Mouse (Mus musculus): ENCODE measurements at regions not wholly inside any gene's neighbourhood (a gene's known extent, or its start where the extent isn't known, plus 50 kb on each side); places are given as distances from the start of the nearest gene placed in this dataset.
"Not testable (repeated sequence)": the region's sequence is repeated elsewhere in the genome, so short reads cannot be mapped to it uniquely, and the experiment has no call there.

DNA sequence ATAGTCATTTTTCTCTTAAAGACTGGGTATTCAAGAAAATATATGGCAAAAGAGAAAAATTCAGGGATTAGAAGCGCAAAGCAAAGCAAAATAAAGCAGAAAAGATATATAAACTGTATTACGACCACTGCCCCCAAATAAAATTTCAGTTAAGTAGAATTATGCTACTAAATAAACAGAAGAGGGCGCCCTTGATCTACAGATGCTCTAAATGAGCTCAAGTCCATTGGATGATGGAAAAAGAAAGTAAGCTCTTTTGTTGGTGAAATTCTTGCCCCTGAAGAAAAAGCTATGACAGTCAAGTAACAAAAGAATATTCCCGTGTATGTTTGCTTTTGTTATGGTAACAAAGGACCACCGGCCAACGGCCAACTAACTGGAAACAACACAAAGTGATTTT lies 165.5 kb upstream of the Stk26 start:
- H3K4me2 ChIP-seq (replicated peaks), result no peak overlapping the region
- no peak overlapping the region for H3K9ac ChIP-seq
- H3K27ac ChIP-seq, result no peak overlapping the region
- H3K4me1 ChIP-seq, result no peaks in the 10 kb centered on the region
- no peak for ATAC-seq (ENCODE audit: low FRiP score)
- H3K9me3 ChIP-seq (replicated peaks), result no peaks in the 10 kb centered on the region
- H3K27me3 ChIP-seq, result no peaks in the 10 kb centered on the region
- no peak overlapping the region for H3K4me3 ChIP-seq
- 27% methylated on average over 6 of the region's 6 CpGs for WGBS
- H3K36me3 ChIP-seq, result no peaks in the 10 kb centered on the region

DNA sequence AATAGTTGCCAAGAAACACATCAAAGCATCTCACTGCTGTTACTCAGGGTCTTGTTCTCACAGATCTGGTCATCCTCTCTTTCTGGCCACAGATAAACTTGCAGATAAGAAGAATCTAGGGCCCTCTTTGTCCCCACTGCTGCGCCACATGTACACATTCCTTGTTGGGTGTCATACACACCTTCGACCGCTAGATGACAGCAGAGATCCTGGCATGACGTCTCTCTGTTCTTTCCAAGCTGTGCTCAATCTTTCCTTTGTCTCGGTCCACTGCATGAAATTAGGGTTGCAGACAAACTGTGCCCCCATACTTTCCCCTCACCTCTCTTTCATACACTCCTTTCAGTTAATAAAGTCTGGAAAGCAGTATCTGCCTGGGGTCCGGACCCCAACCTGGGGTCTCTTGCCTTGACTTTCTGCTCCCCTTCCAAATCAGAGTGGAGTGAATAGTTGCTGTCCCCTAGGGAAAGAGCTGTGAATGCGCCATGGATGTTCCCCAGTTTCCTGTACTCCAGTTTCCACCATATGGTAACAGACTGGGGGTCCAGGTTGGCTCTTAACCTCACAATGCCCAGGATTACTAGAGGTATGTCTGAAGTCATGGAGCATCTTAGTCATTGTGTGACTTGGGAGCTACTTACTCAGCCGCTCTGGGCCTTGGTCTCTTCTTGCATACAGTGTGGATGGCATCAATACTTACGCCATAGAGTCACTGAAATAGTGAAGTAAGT lies 182.8 kb upstream of the Stk26 start:
- Histone ChIP-seq H3K9me3 (replicated peaks) (no peaks in the 10 kb centered on the region), H3K27me3 (0 out of 2 replicates have a peak, but pooled peaks cover 3% of the 10 kb centered on the region), H3K27ac (no peak overlapping the region), H3K4me3 (no peak overlapping the region), H3K4me2 (replicated peaks) (peak overlapping the region; percentile 22; the same call in 1 of the 2 replicates), H3K36me3 (no peaks in the 10 kb centered on the region), H3K9ac (no peak overlapping the region), H3K4me1 (no peaks in the 10 kb centered on the region)
- 36% methylated on average over 9 of the region's 9 CpGs for WGBS
- peak; percentile 79 for ATAC-seq (ENCODE audit: low FRiP score)

DNA sequence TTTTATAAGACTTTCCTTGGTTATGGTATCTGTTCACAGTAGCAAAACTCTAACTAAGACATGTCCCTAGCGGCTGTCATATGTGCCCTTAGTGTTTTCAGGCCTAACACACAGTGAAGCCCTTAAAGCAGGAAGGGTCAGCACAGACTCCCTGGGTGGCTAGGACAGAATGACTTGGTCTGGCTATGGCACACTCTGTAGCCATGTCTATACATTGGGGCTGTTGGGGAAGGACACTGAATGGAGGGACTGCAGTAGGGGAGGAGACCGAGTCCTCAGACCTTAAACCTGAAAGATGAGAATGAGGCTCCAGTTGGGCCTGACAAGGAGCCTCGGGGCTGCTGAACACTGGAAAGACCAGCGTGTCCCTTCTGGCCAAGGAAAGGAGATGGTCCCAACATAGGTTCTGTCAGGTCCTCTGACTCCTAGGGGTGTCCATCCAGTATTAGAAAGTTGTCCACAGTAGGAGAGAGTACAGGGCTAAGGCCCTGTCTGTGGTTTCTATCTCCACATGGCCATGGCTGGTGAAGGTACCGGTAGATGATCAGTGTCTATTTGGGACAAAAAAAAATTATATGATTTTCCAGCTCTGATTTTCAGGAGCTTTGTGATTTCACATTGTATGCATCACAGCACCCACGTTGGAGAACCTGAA lies 183.5 kb upstream of the Stk26 start:
- WGBS, result 78% methylated on average over 6 of the region's 6 CpGs
- no peak overlapping the region for H3K9ac ChIP-seq
- H3K4me1 ChIP-seq, result no peaks in the 10 kb centered on the region
- H3K27ac ChIP-seq, result no peak overlapping the region
- no peak overlapping the region for H3K4me3 ChIP-seq
- peak; percentile 48; the same call in 1 of the 2 replicates for ATAC-seq (ENCODE audit: low FRiP score)
- no peaks in the 10 kb centered on the region for H3K36me3 ChIP-seq
- 0 out of 2 replicates have a peak, but pooled peaks cover 3% of the 10 kb centered on the region for H3K27me3 ChIP-seq
- H3K4me2 ChIP-seq (replicated peaks), result no peak overlapping the region
- no peaks in the 10 kb centered on the region for H3K9me3 ChIP-seq (replicated peaks)

DNA sequence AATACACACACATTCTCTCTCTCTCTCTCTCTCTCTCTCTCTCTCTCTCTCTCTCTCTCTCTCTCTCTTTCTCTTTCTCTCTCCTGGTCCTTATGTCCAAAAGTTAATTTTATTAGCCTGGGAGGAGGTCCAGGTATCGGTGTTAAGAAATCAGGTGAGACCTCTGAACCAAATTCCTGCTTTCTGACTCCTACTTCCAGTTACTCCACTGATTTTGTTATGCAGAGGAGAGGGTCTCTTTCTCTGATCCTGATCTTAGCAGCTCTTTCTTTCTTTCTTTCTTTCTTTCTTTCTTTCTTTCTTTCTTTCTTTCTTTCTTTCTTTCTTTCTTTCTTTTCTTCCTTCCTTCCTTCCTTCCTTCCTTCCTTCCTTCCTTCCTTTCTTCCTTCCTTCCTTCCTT lies 185.5 kb upstream of the Stk26 start:
- 88% methylated on average over 1 of the region's 1 CpGs for WGBS
- not testable (repeated sequence) for H3K27me3 ChIP-seq; H3K4me2 ChIP-seq (replicated peaks); H3K36me3 ChIP-seq; H3K4me3 ChIP-seq; H3K9me3 ChIP-seq (replicated peaks); ATAC-seq (ENCODE audit: low FRiP score); H3K27ac ChIP-seq; H3K9ac ChIP-seq; H3K4me1 ChIP-seq

DNA sequence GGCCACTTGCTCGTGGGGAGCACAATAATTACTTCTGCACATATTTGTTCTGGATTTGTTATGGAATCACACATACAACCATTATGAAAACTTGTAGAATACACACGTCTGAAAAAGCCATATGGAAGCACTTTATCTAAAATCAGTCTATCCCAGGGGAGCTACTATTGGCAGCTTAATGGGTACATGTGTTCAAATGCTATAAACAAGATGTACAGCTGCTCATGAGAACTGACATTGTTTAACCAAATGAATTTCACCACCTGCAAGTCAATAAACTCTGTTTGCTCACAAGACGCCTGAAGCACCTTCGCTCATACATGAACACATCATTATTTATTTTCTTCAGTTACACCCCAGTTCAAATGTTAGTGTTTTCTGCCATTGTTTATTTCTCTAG lies 199.5 kb upstream of the Stk26 start:
- no peaks in the 10 kb centered on the region for H3K36me3 ChIP-seq
- no peak overlapping the region for H3K9ac ChIP-seq
- H3K4me1 ChIP-seq, result no peaks in the 10 kb centered on the region
- H3K9me3 ChIP-seq (replicated peaks), result no peaks in the 10 kb centered on the region
- H3K27me3 ChIP-seq, result peaks cover 3% of the 10 kb centered on the region; the same call in 1 of the 2 replicates
- WGBS, result 60% methylated on average over 4 of the region's 4 CpGs
- H3K27ac ChIP-seq, result no peak overlapping the region
- H3K4me2 ChIP-seq (replicated peaks), result no peak overlapping the region
- H3K4me3 ChIP-seq, result no peak overlapping the region
- ATAC-seq (ENCODE audit: low FRiP score), result no peak

DNA sequence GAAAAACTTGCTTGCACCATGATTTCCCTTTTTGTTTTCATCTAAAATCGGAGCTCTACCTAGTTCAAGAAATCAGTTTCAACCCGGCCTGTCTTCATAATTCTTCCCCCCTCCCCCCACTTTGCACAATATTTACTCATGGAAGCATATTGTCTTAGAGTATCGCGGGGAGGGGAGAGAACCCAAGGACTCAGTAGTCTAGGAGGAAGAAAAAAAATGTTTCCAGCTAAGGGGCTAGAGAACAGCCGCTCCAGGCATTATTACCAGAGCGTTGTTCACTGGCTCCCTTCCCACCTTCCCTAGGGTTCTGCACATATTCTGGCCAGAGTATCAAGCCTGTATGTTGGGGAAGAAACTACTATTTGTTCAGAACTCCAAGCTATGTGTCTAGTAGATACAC lies 205.2 kb upstream of the Stk26 start:
- H3K4me1 ChIP-seq, result no peaks in the 10 kb centered on the region
- H3K27ac ChIP-seq, result no peak overlapping the region
- WGBS, result 40% methylated on average over 6 of the region's 6 CpGs
- peak overlapping the region; percentile 52 for H3K4me2 ChIP-seq (replicated peaks)
- H3K4me3 ChIP-seq, result peak overlapping the region; percentile 49
- no peaks in the 10 kb centered on the region for H3K36me3 ChIP-seq
- ATAC-seq (ENCODE audit: low FRiP score), result peak; percentile 46
- H3K27me3 ChIP-seq, result no peaks in the 10 kb centered on the region
- H3K9me3 ChIP-seq (replicated peaks), result no peaks in the 10 kb centered on the region
- peak overlapping the region; percentile 45; the same call in 1 of the 2 replicates for H3K9ac ChIP-seq

DNA sequence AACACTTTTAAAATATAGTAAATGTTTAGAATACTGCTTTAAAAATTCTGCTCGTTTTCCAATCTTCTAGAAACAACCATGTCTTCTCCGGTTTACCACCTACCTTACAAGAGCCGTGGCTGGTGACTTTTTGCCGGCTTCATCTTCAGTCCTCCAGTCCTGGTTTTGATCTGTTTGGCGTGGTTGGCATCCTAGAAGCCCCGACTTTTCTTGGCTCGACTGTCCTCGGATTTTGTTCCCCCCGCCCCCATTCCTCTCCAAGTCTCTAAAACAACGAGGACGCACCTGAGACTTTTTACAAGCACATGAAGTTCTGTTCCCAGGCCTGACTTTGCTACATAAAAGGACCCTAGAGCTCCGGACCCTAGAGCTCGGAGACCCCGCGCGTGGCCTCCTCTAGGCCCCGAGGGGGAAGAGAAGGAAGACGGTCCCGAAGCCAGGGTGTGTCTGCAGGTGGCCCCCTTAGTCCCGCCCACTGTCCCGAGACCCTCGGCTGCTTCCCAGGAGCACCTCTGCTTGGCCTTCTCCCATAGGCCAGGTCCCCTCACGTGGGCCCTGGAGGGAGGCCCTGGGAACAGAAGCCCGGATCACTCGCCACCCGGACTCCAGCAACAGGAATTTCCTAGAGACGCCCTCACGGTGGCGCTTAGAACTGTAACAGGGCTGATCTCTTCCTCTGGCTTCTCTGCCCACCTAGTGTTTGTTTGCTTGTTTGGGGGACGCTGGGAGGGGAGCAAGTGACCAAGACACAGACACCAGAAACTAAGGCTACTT lies 205.8 kb upstream of the Stk26 start:
- H3K9me3 ChIP-seq (replicated peaks), result no peaks in the 10 kb centered on the region
- no peaks in the 10 kb centered on the region for H3K36me3 ChIP-seq
- peak overlapping the region; percentile 49 for H3K4me3 ChIP-seq
- H3K27me3 ChIP-seq, result no peaks in the 10 kb centered on the region
- WGBS, result 16% methylated on average over 30 of the region's 30 CpGs
- ATAC-seq (ENCODE audit: low FRiP score), result peak; percentile 99
- peak overlapping the region; percentile 53 for H3K9ac ChIP-seq
- H3K4me1 ChIP-seq, result no peaks in the 10 kb centered on the region
- peak overlapping the region; percentile 52 for H3K4me2 ChIP-seq (replicated peaks)
- no peak overlapping the region for H3K27ac ChIP-seq

DNA sequence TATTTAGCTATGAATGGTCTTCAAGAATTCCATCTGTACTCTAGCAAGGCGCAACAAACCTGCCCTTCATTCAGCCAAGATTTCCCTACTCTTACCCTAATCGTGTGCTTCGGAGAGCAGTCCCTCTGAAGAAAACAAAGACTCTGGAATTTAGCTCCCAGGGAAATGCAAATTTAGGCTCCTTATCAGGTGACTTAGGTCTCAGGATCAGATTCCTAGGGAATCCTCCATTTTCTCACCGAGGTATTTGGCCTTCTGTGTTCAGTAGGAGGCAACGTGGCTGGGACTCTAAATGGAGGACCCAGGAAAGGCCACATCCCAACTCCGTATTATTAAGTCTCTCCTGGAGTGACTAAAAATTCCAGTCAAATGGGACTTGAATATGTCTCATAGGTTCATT lies 204.2 kb upstream of the Olfr1324 start:
- H3K4me2 ChIP-seq (replicated peaks), result no peak overlapping the region
- no peaks in the 10 kb centered on the region for H3K9me3 ChIP-seq (replicated peaks)
- no peak overlapping the region for H3K9ac ChIP-seq
- H3K4me1 ChIP-seq, result no peaks in the 10 kb centered on the region
- H3K27ac ChIP-seq, result no peak overlapping the region
- H3K36me3 ChIP-seq, result no peaks in the 10 kb centered on the region
- no peak for ATAC-seq (ENCODE audit: low FRiP score)
- H3K4me3 ChIP-seq, result no peak overlapping the region
- H3K27me3 ChIP-seq, result no peaks in the 10 kb centered on the region
- WGBS, result 36% methylated on average over 6 of the region's 6 CpGs

DNA sequence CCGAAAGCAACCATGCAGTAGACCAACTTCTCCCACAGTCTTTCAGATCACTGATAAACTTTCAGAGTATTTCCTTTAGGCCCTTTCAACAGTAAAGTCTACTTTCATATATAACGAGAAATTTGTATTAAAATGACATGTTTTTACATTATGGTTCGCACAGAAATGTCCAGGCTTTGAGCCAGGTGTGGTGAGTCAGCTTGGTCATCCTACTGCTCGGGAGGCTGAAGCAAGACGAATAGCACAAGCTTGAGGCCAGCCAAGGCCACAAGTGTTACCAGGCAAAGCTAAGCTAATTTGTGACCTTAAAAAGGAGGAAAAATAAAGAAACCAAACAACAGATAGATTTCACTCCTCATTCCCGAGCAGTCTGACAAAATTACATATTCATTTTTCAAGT lies 197.0 kb upstream of the Olfr1324 start:
- Histone ChIP-seq H3K4me2 (replicated peaks) (no peak overlapping the region), H3K4me3 (no peak overlapping the region), H3K9ac (no peak overlapping the region), H3K4me1 (no peaks in the 10 kb centered on the region), H3K27ac (no peak overlapping the region), H3K36me3 (no peaks in the 10 kb centered on the region), H3K9me3 (replicated peaks) (no peaks in the 10 kb centered on the region), H3K27me3 (no peaks in the 10 kb centered on the region)
- WGBS, result 82% methylated on average over 6 of the region's 6 CpGs
- ATAC-seq (ENCODE audit: low FRiP score), result no peak

DNA sequence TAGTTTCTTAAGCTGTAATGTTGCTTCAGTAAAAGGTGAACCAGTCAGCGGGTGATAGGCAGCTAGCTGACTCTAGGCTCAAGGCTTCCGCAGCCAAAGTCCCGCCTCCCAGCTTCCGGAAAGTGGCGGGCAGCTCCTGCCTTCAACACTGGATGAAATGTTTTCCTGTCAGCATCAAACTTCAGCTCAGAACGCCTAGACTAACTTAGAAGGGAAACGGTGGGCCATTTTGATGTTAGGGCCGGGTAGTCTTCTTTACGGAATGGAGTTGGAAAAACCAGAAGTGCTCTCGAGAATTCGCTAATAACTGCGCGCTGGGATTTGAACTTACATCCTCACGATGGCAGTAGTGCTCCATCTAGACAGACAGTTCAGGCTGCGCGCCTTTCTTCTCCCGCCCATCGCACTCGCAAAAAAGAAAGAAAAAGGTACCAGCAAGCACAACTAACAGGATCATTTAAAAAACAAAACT lies 194.7 kb upstream of the Olfr1324 start:
- H3K9me3 ChIP-seq (replicated peaks), result no peaks in the 10 kb centered on the region
- no peak overlapping the region for H3K4me2 ChIP-seq (replicated peaks)
- no peaks in the 10 kb centered on the region for H3K4me1 ChIP-seq
- no peaks in the 10 kb centered on the region for H3K27me3 ChIP-seq
- no peak overlapping the region for H3K27ac ChIP-seq
- H3K36me3 ChIP-seq, result no peaks in the 10 kb centered on the region
- no peak for ATAC-seq (ENCODE audit: low FRiP score)
- peak overlapping the region; percentile 18 for H3K4me3 ChIP-seq
- WGBS, result 60% methylated on average over 19 of the region's 19 CpGs
- no peak overlapping the region for H3K9ac ChIP-seq

DNA sequence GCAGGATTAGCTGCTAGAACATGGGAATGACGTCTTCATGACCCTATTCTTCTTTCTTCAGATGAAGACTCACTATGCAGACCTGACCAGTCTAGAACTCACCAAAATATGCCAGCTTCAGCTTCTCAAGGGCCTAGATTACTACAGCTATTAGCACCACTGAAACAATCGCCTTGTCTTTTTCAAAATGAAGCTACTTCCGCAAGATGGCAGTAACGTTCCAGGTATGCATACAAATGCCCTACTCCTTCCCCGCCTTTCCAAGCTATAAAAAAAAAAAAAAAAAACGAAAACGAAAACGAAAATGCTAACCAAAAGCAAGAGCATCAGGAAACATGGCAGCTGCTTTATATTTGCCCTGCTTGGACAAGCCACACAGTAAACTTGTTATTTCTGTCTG lies 192.6 kb upstream of the Olfr1324 start:
- no peak overlapping the region for H3K27ac ChIP-seq
- H3K4me3 ChIP-seq, result no peak overlapping the region
- H3K4me2 ChIP-seq (replicated peaks), result no peak overlapping the region
- 74% methylated on average over 8 of the region's 8 CpGs for WGBS
- no peaks in the 10 kb centered on the region for H3K36me3 ChIP-seq
- no peak overlapping the region for H3K9ac ChIP-seq
- no peaks in the 10 kb centered on the region for H3K9me3 ChIP-seq (replicated peaks)
- H3K27me3 ChIP-seq, result no peaks in the 10 kb centered on the region
- H3K4me1 ChIP-seq, result no peaks in the 10 kb centered on the region
- ATAC-seq (ENCODE audit: low FRiP score), result no peak

DNA sequence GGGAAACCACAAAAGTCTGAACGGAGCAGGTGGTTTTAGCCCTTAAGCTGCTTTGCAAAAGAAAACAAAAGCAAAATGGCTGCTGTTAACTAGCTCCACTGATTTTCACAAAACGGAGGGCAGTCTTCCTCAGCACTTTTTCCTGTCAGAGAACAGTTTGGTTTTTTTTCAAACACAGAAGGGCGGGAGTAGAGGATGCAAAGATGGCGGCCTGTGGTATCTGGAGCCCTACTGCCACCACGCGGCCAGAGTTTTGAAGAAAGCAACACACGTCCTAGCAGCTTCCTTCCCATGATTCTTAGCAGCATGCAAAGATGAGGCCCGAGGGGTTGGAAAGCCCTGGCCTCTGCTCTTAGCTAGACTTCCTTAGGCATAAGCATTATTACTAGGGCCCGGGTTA lies 191.6 kb upstream of the Olfr1324 start:
- no peaks in the 10 kb centered on the region for H3K9me3 ChIP-seq (replicated peaks)
- ATAC-seq (ENCODE audit: low FRiP score), result no peak
- H3K27ac ChIP-seq, result 0 out of 2 replicates have a peak overlapping the region, but pooled peaks have one; percentile 17
- no peak overlapping the region for H3K9ac ChIP-seq
- 51% methylated on average over 9 of the region's 9 CpGs for WGBS
- no peaks in the 10 kb centered on the region for H3K36me3 ChIP-seq
- no peak overlapping the region for H3K4me2 ChIP-seq (replicated peaks)
- no peak overlapping the region for H3K4me3 ChIP-seq
- no peaks in the 10 kb centered on the region for H3K27me3 ChIP-seq
- H3K4me1 ChIP-seq, result no peaks in the 10 kb centered on the region
